Mouse (Mus musculus): Measurements from ENCODE around the gene Hnrnpul2. TPM values are rescaled to one million over a fixed set of nuclear protein-coding genes. Genes with fewer than 3 reads are reported as not detected.

Gene Hnrnpul2
- polyA plus RNA-seq, 1 experiment from 2014 or later = 5.8 TPM

DNA sequence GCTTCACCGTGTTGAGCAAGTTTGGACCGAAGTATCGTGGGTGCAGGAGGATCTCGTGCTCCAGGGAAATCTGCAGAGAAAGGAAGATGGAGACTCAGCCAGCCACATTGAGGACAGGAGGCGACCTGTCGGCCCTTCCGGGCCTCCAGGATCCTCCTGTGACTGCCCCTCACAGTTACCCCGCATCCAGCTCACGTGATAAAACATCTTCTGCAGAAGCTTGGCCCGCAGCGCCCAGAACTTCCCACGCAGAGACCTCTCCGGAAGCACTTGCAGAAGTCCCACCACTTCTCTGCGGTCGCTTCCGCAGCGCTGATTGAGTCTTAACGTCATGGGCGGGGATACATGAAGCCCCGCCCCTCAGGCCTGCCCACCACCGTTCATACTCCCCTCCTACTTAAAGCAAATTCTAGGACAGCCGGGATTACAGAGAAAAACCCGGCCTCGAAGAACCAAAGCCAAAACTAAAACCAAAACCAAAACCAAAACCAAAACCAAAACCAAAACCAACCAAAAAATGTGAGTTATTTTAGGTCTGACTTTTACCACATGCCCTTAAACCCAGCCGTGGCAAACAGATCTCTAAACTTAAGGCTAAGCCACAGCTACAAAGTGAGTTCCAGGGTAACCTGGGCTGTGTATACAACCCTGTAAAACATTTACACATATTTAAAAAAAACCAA is 21.4 kb upstream of the Hnrnpul2 start, which contains the start of gene Polr2g:
Polr2g (minus strand) TSS at position 314 of the 683 bp plus-strand sequence.
- Histone ChIP-seq H3K4me1 (peaks cover 25% of the 10 kb centered on the region), H3K9ac (peak within 1 kb of the TSS; percentile 83), H3K9me3 (no peaks in the 10 kb centered on the region), H3K4me3 (peak within 1 kb of the TSS; percentile 80), H3K4me2 (peak within 1 kb of the TSS; percentile 85), H3K27ac (peak within 1 kb of the TSS; percentile 69), H3K27me3 (no peaks in the 10 kb centered on the region), H3K36me3 (peaks cover 22% of the 10 kb centered on the region)
- 1% methylated on average over 25 of the region's 25 CpGs for WGBS
- ATAC-seq (ENCODE audit: borderline replicate concordance, extremely low read depth, low FRiP score, low TSS enrichment) = peak; percentile 73

DNA sequence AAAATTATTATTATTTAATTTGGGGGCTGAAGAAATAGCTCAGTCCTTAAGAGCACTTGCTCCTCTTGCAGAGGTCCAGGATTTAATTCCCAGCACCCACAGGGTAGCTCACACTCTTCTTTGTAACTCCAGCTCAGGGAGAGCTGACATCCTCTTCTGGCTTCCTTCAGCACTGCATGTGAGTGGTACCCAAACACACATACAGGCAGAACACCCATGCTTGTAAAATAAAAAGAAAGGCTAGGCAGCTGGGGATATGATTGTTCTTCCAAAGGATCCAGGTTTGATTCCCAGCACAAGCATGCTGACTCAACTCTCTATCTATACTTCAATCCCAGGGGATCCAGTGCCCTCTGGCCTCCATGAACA is 20.9 kb upstream of the Hnrnpul2 start:
- H3K27me3 ChIP-seq = no peaks in the 10 kb centered on the region
- no peak overlapping the region for H3K9ac ChIP-seq

GRCm38 (mm10) chr19:8802130-8802821 is 17.5 kb upstream of the Hnrnpul2 start, which contains the start of gene Zbtb3:
Gene Zbtb3 (plus strand): TSS chr19:8802555.
- WGBS = under 1% methylated on average over 30 of the region's 30 CpGs
- Histone ChIP-seq H3K36me3 (peaks cover 22% of the 10 kb centered on the region; the same call in 1 of the 2 replicates), H3K4me2 (peak within 1 kb of the TSS; percentile 87), H3K9me3 (no peaks in the 10 kb centered on the region), H3K9ac (peak within 1 kb of the TSS; percentile 60), H3K27me3 (no peaks in the 10 kb centered on the region), H3K4me3 (peak within 1 kb of the TSS; percentile 72), H3K4me1 (peaks cover 22% of the 10 kb centered on the region), H3K27ac (peak within 1 kb of the TSS; percentile 92)
- peak; percentile 97 for ATAC-seq (ENCODE audit: borderline replicate concordance, extremely low read depth, low FRiP score, low TSS enrichment)

More for the DNA sequence above, 20.9 kb upstream of the Hnrnpul2 start:
- peak overlapping the region; percentile 85 for H3K4me2 ChIP-seq
- peaks cover 17% of the 10 kb centered on the region for H3K36me3 ChIP-seq
- H3K4me3 ChIP-seq = peak overlapping the region; percentile 80
- 0 out of 2 replicates have a peak overlapping the region, but pooled peaks have one; percentile 21 for H3K27ac ChIP-seq
- ATAC-seq (ENCODE audit: borderline replicate concordance, extremely low read depth, low FRiP score, low TSS enrichment) = no peak
- peaks cover 25% of the 10 kb centered on the region for H3K4me1 ChIP-seq
- H3K9me3 ChIP-seq = no peaks in the 10 kb centered on the region

GRCm38 (mm10) chr19:8803204-8803780 is 16.5 kb upstream of the Hnrnpul2 start:
- H3K9ac ChIP-seq = 0 out of 2 replicates have a peak overlapping the region, but pooled peaks have one; percentile 24
- H3K27ac ChIP-seq = peak overlapping the region; percentile 92
- H3K4me3 ChIP-seq = peak overlapping the region; percentile 72
- H3K4me2 ChIP-seq = peak overlapping the region; percentile 87
- no peak for ATAC-seq (ENCODE audit: borderline replicate concordance, extremely low read depth, low FRiP score, low TSS enrichment)
- H3K4me1 ChIP-seq = peaks cover 17% of the 10 kb centered on the region
- no peaks in the 10 kb centered on the region for H3K27me3 ChIP-seq
- WGBS = 88% methylated on average over 9 of the region's 9 CpGs
- H3K9me3 ChIP-seq = no peaks in the 10 kb centered on the region
- H3K36me3 ChIP-seq = peaks cover 31% of the 10 kb centered on the region

DNA sequence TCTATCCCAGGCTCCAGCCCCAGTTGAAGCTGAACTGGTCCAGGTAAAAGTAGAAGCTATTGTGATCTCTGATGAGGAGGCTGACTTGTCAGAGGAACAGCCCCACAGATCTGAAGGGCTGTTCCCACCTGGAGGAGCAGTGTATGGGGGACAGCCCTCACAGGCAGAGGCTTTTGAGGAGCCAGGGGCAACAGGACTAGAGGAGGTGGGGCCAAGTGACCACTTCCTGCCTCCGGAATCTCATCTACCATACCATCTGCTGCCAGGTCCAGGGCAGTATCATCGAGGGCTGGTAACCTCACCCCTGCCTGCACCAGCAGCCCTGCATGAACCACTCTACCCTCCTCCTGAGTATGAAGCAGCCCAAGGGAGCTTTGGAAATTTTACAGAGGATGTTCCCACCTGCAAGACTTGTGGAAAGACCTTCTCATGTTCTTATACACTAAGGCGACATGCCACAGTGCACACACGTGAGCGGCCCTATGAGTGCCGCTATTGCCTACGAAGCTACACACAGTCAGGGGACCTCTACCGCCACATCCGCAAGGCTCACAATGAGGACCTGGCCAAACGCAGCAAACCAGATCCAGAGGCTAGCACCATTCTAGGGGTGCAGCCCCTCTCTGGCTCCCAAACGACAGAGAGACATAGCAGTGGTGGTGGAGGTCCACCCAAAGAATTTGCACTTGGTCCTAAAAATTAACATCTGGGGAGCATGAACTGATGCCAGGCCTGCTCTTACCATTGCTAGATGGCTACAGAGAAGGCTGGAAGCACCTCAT is 15.7 kb upstream of the Hnrnpul2 start:
- 89% methylated on average over 11 of the region's 11 CpGs for WGBS
- H3K4me3 ChIP-seq = no peak overlapping the region
- H3K9ac ChIP-seq = no peak overlapping the region
- no peak overlapping the region for H3K4me2 ChIP-seq
- no peaks in the 10 kb centered on the region for H3K27me3 ChIP-seq
- no peak overlapping the region for H3K27ac ChIP-seq
- peaks cover 33% of the 10 kb centered on the region for H3K36me3 ChIP-seq
- no peaks in the 10 kb centered on the region for H3K9me3 ChIP-seq
- H3K4me1 ChIP-seq = peaks cover 11% of the 10 kb centered on the region
- no peak for ATAC-seq (ENCODE audit: borderline replicate concordance, extremely low read depth, low FRiP score, low TSS enrichment)

GRCm38 (mm10) chr19:8806810-8807209 is 13.0 kb upstream of the Hnrnpul2 start:
- no peak overlapping the region for H3K9ac ChIP-seq
- H3K4me2 ChIP-seq = no peak overlapping the region
- H3K27me3 ChIP-seq = no peaks in the 10 kb centered on the region
- WGBS = 93% methylated on average over 5 of the region's 5 CpGs
- no peak for ATAC-seq (ENCODE audit: borderline replicate concordance, extremely low read depth, low FRiP score, low TSS enrichment)
- peaks cover 8% of the 10 kb centered on the region for H3K4me1 ChIP-seq
- no peak overlapping the region for H3K4me3 ChIP-seq
- H3K36me3 ChIP-seq = peaks cover 53% of the 10 kb centered on the region
- H3K27ac ChIP-seq = no peak overlapping the region
- H3K9me3 ChIP-seq = no peaks in the 10 kb centered on the region

DNA sequence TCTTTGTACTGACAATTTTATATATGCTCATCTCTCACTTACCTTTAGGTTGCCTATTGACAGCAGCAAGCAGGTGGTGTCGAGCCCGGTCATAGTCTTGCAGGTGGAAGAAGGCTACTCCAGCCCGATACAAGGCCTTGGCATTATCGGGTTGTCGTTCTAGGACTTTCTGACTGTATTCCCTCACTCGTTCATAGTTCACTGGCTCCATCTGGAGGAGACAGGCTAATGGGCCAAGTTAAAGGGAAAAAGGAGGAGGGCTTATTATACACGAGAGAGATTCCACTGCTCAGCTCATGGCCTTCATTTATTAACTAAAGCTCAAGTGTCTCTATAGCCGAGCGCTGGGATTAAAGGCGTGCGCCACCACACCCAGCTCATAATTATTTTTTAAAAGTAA is 4.0 kb upstream of the Hnrnpul2 start:
- peaks cover 22% of the 10 kb centered on the region for H3K4me1 ChIP-seq
- H3K36me3 ChIP-seq = peaks cover 46% of the 10 kb centered on the region
- ATAC-seq (ENCODE audit: borderline replicate concordance, extremely low read depth, low FRiP score, low TSS enrichment) = no peak
- 69% methylated on average over 11 of the region's 11 CpGs for WGBS
- no peak overlapping the region for H3K27ac ChIP-seq
- no peaks in the 10 kb centered on the region for H3K9me3 ChIP-seq
- H3K4me3 ChIP-seq = no peak overlapping the region
- H3K27me3 ChIP-seq = no peaks in the 10 kb centered on the region
- H3K9ac ChIP-seq = no peak overlapping the region
- no peak overlapping the region for H3K4me2 ChIP-seq

DNA sequence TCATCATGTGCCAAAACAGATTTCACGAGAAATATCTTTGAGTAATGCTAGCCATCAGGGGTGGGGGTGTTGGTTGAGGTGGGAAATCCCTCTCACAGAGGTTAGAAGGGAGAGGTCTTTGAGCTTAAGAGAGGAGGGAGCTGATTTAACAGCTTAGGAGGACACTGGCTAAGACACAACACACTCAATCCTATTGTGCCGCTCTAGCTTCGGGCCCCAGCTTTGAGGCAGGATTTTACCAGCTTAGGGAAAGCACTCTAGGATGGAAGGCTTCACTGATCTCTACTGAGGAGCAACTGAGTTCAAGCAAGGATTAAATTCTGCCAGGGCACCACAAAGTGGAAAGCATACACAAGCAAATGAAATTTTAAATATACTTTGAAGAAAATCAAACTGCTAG is 2.8 kb upstream of the Hnrnpul2 start:
- Histone ChIP-seq H3K9me3 (no peaks in the 10 kb centered on the region), H3K4me1 (peaks cover 25% of the 10 kb centered on the region), H3K4me3 (peak overlapping the region; percentile 9; the same call in 1 of the 2 replicates), H3K4me2 (peak overlapping the region; percentile 66; the same call in 1 of the 2 replicates), H3K27ac (no peak overlapping the region), H3K27me3 (no peaks in the 10 kb centered on the region), H3K36me3 (peaks cover 37% of the 10 kb centered on the region), H3K9ac (no peak overlapping the region)
- WGBS = 68% methylated on average over 3 of the region's 3 CpGs
- ATAC-seq (ENCODE audit: borderline replicate concordance, extremely low read depth, low FRiP score, low TSS enrichment) = no peak

DNA sequence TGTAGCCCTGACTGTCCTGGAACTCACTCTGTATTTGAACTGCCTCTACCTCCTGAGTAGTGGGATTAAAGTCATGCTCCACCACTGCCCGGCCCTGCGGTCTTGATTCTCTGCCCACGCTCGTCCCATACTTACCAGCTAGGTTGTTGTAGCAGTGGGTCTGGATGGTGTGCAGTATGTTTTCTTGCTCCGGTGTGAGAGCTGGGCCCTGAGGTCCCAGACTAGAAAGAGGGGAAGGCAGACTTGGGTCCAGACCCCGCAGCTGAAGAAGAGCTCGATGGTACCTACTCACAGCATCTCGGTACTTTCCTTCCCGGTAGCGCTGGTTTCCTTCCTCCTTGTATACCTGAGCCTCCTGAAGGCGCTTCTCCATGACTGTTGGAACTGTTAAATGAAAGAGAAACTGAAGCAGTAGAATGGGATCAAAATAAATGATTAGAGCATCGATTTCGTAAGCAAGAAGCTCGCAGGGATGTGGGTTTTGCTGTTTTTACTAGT is 1.5 kb upstream of the Hnrnpul2 start:
- no peak for ATAC-seq (ENCODE audit: borderline replicate concordance, extremely low read depth, low FRiP score, low TSS enrichment)
- Histone ChIP-seq H3K9ac (peak overlapping the region; percentile 72), H3K4me3 (peak overlapping the region; percentile 96), H3K4me1 (peaks cover 37% of the 10 kb centered on the region), H3K27me3 (no peaks in the 10 kb centered on the region), H3K4me2 (peak overlapping the region; percentile 66), H3K36me3 (peaks cover 31% of the 10 kb centered on the region), H3K9me3 (no peaks in the 10 kb centered on the region), H3K27ac (peak overlapping the region; percentile 100)
- 14% methylated on average over 14 of the region's 14 CpGs for WGBS

GRCm38 (mm10) chr19:8818801-8819595 is 812 bp upstream of the Hnrnpul2 start, which contains the start of gene Ttc9c:
Gene Ttc9c (minus strand): TSS chr19:8819333.
- Histone ChIP-seq H3K4me1 (peaks cover 37% of the 10 kb centered on the region), H3K9ac (peak within 1 kb of the TSS; percentile 97), H3K9me3 (no peaks in the 10 kb centered on the region), H3K4me2 (peak within 1 kb of the TSS; percentile 66), H3K27me3 (no peaks in the 10 kb centered on the region), H3K36me3 (peaks cover 31% of the 10 kb centered on the region), H3K27ac (peak within 1 kb of the TSS; percentile 100), H3K4me3 (peak within 1 kb of the TSS; percentile 96)
- peak; percentile 92 for ATAC-seq (ENCODE audit: borderline replicate concordance, extremely low read depth, low FRiP score, low TSS enrichment)
- WGBS = under 1% methylated on average over 33 of the region's 33 CpGs
